Mouse (Mus musculus): Measurements from ENCODE around the gene Spo11. TPM values are rescaled to one million over a fixed set of nuclear protein-coding genes. Genes with fewer than 3 reads are reported as not detected.

The Spo11 gene
- polyA plus RNA-seq, 1 experiment, result not detected

- peak within 1 kb of the TSS; percentile 63 for H3K4me3 ChIP-seq (ENCODE audit: insufficient read depth, low read length)
- H3K4me1 ChIP-seq (ENCODE audit: control insufficient read depth, insufficient read depth, low read length), result peaks cover 28% of the 10 kb centered on the region
- TF ChIP-seq CTCF (IDR thresholded peaks at IDR 0.05; ENCODE audit: low read depth, low read length), result no peak
- no peak for TF ChIP-seq POLR2A (IDR thresholded peaks at IDR 0.05; ENCODE audit: borderline replicate concordance, low read depth, low read length)
- no peak within 1 kb of the TSS for H3K27ac ChIP-seq (ENCODE audit: insufficient read depth, low read depth, low read length)
Measured at GRCm38 (mm10) chr2:173020430-173020829, 42.9 kb downstream of the Spo11 start, which contains the start of gene Rbm38. Rbm38 (plus strand) TSS chr2:173020498.

DNA sequence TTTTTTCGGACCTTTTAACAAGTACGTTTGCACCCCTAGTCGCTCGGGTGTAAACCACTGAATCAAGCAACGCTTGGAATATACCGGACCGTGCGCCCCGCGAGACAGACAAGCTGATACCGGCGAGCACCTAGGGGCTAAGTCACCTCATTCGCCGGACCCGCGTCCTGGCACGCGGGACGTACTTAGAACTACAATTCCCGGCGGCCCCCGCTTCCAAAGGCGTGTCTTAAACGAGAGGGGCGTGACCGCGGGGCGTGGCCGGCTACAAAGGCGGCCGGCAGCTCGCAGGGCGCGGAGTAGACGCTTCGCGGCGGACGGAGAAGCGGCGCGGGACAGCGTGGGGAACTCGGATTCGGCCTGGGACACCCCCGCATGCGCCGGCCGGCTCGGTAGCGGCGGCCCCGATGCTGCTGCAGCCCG lies 44.1 kb downstream of the Spo11 start:
- peaks cover 35% of the 10 kb centered on the region for H3K4me1 ChIP-seq (ENCODE audit: control insufficient read depth, insufficient read depth, low read length)
- TF ChIP-seq POLR2A (IDR thresholded peaks at IDR 0.05; ENCODE audit: borderline replicate concordance, low read depth, low read length) (peak; percentile 94; the same call in 1 of the 2 replicates), CTCF (IDR thresholded peaks at IDR 0.05; ENCODE audit: low read depth, low read length) (no peak)
- H3K4me3 ChIP-seq (ENCODE audit: insufficient read depth, low read length), result peak overlapping the region; percentile 90
- peak overlapping the region; percentile 37; the same call in 1 of the 2 replicates for H3K27ac ChIP-seq (ENCODE audit: insufficient read depth, low read depth, low read length)

DNA sequence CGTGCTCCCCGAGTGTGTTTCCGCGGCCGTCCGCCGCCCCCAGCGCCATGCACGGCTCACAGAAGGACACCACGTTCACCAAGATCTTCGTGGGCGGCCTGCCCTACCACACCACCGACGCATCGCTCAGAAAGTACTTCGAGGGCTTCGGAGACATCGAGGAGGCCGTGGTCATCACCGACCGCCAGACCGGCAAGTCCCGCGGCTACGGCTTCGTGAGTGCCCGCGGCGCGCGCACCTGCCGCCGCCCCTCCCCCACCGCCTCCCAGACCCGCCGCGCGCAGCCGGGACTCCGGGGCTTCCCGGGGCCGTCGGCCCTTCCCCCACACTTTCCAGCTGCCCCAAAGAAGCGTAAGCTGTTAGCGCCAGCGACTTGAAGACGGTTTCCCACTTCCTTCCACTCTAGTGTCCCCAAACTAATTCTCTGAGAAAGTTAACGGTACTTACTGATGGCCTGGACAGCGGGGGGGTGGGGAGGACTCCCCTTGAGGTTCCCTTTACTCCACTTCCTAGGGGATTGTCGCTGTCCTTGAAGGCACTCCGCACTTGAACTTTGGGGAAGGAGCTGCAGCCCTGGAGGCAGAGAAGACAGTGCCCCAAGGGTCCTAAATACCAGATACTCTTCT lies 44.7 kb downstream of the Spo11 start:
- H3K4me3 ChIP-seq (ENCODE audit: insufficient read depth, low read length), result peak overlapping the region; percentile 90
- peak overlapping the region; percentile 37 for H3K27ac ChIP-seq (ENCODE audit: insufficient read depth, low read depth, low read length)
- TF ChIP-seq CTCF (IDR thresholded peaks at IDR 0.05; ENCODE audit: low read depth, low read length) (no peak), POLR2A (IDR thresholded peaks at IDR 0.05; ENCODE audit: borderline replicate concordance, low read depth, low read length) (no peak)
- H3K4me1 ChIP-seq (ENCODE audit: control insufficient read depth, insufficient read depth, low read length), result peaks cover 36% of the 10 kb centered on the region

DNA sequence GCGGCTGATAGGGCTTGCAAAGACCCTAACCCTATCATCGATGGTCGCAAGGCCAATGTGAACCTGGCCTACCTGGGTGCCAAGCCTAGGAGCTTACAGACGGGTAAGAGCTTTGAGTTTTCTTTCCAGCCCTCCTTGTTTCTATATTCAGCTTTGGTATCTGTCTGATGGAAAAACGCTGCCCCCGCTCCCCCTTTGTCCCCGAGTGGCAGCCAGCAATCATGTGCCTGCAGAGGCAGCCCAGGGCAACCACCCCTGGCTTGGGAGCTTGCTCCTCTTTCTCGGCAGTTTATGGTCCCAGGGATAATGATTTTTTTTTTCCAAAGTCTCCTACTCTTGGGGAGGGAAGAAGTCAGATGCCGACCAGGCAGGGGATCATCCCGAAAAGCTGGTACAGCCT lies 45.3 kb downstream of the Spo11 start:
- TF ChIP-seq POLR2A (IDR thresholded peaks at IDR 0.05; ENCODE audit: borderline replicate concordance, low read depth, low read length), result no peak
- no peak for TF ChIP-seq CTCF (IDR thresholded peaks at IDR 0.05; ENCODE audit: low read depth, low read length)
- Histone ChIP-seq H3K4me3 (ENCODE audit: insufficient read depth, low read length) (peak overlapping the region; percentile 90), H3K27ac (ENCODE audit: insufficient read depth, low read depth, low read length) (no peak overlapping the region), H3K4me1 (ENCODE audit: control insufficient read depth, insufficient read depth, low read length) (peaks cover 36% of the 10 kb centered on the region)

GRCm38 (mm10) chr2:173023371-173023851 lies 45.9 kb downstream of the Spo11 start:
- Histone ChIP-seq H3K27ac (ENCODE audit: insufficient read depth, low read depth, low read length) (no peak overlapping the region), H3K4me3 (ENCODE audit: insufficient read depth, low read length) (peak overlapping the region; percentile 90), H3K4me1 (ENCODE audit: control insufficient read depth, insufficient read depth, low read length) (peaks cover 36% of the 10 kb centered on the region)
- TF ChIP-seq POLR2A (IDR thresholded peaks at IDR 0.05; ENCODE audit: borderline replicate concordance, low read depth, low read length) (no peak), CTCF (IDR thresholded peaks at IDR 0.05; ENCODE audit: low read depth, low read length) (no peak)

DNA sequence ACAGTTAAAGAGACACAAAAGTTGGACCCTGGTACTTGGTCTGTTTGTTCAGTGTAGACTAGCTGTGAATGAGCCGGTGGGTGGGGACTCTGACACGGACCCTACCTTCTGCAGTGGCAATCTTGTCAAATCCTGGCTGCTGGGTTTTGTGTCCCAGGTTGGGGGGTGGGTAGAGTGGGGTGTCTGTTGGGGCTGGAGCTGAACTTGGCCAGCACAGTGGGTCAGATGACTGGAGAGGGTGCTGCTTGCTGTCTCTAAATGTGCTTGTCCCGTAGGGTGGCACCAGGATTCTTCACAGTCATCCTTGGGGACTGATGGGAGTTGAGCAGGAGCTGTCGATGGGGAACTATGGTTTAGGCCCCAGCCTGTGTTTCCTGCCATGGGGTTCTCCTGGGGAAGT lies 46.5 kb downstream of the Spo11 start:
- Histone ChIP-seq H3K4me3 (ENCODE audit: insufficient read depth, low read length) (no peak overlapping the region; the same call in 1 of the 2 replicates), H3K27ac (ENCODE audit: insufficient read depth, low read depth, low read length) (no peak overlapping the region), H3K4me1 (ENCODE audit: control insufficient read depth, insufficient read depth, low read length) (peaks cover 31% of the 10 kb centered on the region)
- TF ChIP-seq CTCF (IDR thresholded peaks at IDR 0.05; ENCODE audit: low read depth, low read length) (no peak), POLR2A (IDR thresholded peaks at IDR 0.05; ENCODE audit: borderline replicate concordance, low read depth, low read length) (no peak)

GRCm38 (mm10) chr2:173024392-173024791 lies 46.9 kb downstream of the Spo11 start:
- Histone ChIP-seq H3K4me3 (ENCODE audit: insufficient read depth, low read length) (no peak overlapping the region), H3K27ac (ENCODE audit: insufficient read depth, low read depth, low read length) (no peak overlapping the region), H3K4me1 (ENCODE audit: control insufficient read depth, insufficient read depth, low read length) (peaks cover 27% of the 10 kb centered on the region)
- TF ChIP-seq CTCF (IDR thresholded peaks at IDR 0.05; ENCODE audit: low read depth, low read length), result no peak
- no peak for TF ChIP-seq POLR2A (IDR thresholded peaks at IDR 0.05; ENCODE audit: borderline replicate concordance, low read depth, low read length)

DNA sequence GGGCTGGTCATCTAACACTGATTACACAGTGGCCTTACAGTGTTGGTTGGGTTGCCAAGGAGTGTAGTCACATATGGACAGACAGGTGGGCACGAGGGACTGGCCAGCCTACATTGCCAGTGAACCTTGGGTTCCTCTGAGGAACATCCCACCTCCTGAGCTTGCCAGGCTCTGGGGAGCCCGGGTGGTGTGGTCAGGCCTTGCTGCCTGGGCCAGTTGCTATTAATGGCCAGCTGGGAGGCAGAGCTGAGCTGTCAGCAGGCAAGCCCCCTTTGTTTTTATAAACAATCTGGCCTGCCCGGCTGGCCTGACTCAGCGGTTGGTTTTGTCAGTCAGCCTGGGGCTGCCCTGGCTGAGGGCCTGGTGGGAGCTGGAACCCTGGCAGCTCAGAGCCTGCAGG lies 47.4 kb downstream of the Spo11 start:
- H3K4me3 ChIP-seq (ENCODE audit: insufficient read depth, low read length), result no peak overlapping the region
- peaks cover 25% of the 10 kb centered on the region for H3K4me1 ChIP-seq (ENCODE audit: control insufficient read depth, insufficient read depth, low read length)
- H3K27ac ChIP-seq (ENCODE audit: insufficient read depth, low read depth, low read length), result no peak overlapping the region
- TF ChIP-seq CTCF (IDR thresholded peaks at IDR 0.05; ENCODE audit: low read depth, low read length), result no peak
- no peak for TF ChIP-seq POLR2A (IDR thresholded peaks at IDR 0.05; ENCODE audit: borderline replicate concordance, low read depth, low read length)

GRCm38 (mm10) chr2:173026286-173026685 lies 48.8 kb downstream of the Spo11 start:
- TF ChIP-seq CTCF (IDR thresholded peaks at IDR 0.05; ENCODE audit: low read depth, low read length) (no peak), POLR2A (IDR thresholded peaks at IDR 0.05; ENCODE audit: borderline replicate concordance, low read depth, low read length) (no peak)
- H3K4me1 ChIP-seq (ENCODE audit: control insufficient read depth, insufficient read depth, low read length), result peaks cover 23% of the 10 kb centered on the region
- no peak overlapping the region for H3K4me3 ChIP-seq (ENCODE audit: insufficient read depth, low read length)
- H3K27ac ChIP-seq (ENCODE audit: insufficient read depth, low read depth, low read length), result no peak overlapping the region

DNA sequence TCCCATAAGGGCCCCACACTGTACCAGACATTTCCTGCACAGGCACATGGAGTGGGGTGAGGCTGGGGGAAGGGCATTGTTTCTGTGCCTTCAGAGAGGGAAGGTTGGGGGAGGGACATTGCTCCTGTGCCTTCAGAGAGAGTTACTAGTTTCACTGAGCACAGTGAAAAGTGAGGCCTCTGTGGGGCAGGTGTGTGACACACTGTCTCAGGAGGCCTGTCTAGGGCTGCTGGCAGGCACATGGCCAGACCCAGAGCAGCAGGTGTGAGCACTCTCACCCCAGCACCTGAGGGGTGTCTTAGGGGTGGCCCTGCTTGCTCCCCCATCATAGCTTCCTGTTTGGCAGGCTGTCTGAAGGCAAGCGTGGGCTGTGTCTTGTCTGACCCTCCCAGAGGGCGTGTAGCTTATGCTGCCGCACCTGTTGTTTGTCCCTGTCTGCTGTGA lies 49.2 kb downstream of the Spo11 start:
- Histone ChIP-seq H3K27ac (ENCODE audit: insufficient read depth, low read depth, low read length) (no peak overlapping the region), H3K4me1 (ENCODE audit: control insufficient read depth, insufficient read depth, low read length) (peaks cover 23% of the 10 kb centered on the region), H3K4me3 (ENCODE audit: insufficient read depth, low read length) (no peak overlapping the region)
- no peak for TF ChIP-seq POLR2A (IDR thresholded peaks at IDR 0.05; ENCODE audit: borderline replicate concordance, low read depth, low read length)
- TF ChIP-seq CTCF (IDR thresholded peaks at IDR 0.05; ENCODE audit: low read depth, low read length), result no peak
